Mouse (Mus musculus) adrenal gland, adult 2 months (tissue): ENCODE data around the gene Selplg. TPM values are rescaled to one million over a fixed set of nuclear protein-coding genes. Genes with fewer than 3 reads are reported as not detected.
"Not testable (repeated sequence)": the region's sequence is repeated elsewhere in the genome, so short reads cannot be mapped to it uniquely, and the experiment has no call there.

Experiments used
- DNase-seq: peaks from one replicate; pipeline ENCODE4 v3.0.0; 2021
- polyA plus RNA-seq: library from polyadenylated mRNA; depleted of rRNA; stranded (reverse); fragments of >200 nt; gene quantifications from 2 replicates; pipeline ENCODE4 v1.2.3, GENCODE M21; 2012
- total RNA-seq, 2 experiments: library from RNA; stranded (reverse); gene quantifications; 2 replicates each; pipeline ENCODE4 v1.2.3; 2021

The Selplg gene
- total and polyA plus RNA-seq, 3 experiments, result 5.1 to 16.3 (median 6.5) TPM

GRCm38 (mm10) chr5:113790453-113791196, 41.8 kb downstream of the Selplg start:
- peak; percentile 59 for DNase-seq

GRCm38 (mm10) chr5:113789075-113789788, 43.2 kb downstream of the Selplg start:
- no peak for DNase-seq

DNA sequence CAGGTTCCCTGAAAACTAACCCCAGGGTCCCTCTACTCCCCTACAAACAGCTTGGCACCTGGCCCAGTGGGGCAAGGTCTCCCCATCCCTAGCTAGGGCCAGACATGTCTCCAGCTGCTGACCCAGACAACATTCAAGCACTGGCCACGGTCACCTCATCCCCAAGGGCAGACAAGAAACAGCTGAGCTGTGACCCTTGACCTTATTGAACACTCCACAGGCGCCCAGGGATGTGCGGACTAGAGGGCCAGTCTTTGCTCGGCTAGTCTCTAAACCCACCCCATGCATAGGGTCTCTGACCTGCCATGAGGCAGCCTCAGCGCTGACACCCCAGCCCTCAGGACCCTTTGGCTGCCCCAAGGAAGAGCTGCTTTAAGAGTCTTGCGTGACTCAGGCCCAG, 43.8 kb downstream of the Selplg start:
- no peak for DNase-seq

DNA sequence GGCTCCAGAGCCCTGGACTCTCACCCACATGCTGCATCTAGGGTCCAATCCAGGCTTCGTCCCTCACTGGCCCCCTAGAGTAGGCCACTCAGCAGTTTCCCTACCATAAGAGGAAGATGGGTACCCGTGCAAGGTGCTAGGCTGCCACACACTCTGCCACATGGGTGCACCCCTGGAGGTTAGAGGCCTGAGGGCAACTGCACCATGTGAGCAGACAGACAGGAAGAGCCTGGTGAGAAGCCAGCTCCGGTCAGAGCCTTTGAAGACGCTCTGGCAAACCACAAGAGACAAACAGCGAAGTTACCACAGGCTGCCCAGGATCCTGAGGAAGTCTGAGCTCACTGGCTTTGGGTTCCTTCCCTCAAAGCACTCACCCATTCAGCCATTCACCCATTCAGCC, 45.5 kb downstream of the Selplg start:
- DNase-seq, result no peak

- not testable (repeated sequence) for DNase-seq
These were observed 48.3 kb downstream of the Selplg start for GRCm38 (mm10) chr5:113784104-113784503.

DNA sequence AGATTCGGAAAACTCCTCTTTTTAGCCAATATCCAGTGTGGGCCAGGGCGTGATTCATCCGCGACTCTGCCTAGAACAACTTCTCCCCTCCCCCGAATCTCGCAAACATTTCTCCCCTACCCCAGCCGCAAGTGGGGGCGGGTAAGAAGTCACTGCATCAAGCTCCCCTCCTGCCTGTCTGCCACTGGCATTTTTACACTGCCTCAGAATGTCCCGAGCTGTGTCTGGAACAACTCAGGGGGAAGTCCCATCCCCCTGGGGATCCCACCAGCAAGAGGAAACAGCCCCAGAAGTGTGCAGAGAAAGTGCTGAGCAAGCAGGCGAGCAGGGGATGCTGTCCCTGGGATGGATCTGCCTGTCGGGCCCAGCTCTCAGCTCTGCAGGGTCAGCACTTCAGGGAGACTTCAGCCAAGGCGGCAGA, 48.9 kb downstream of the Selplg start:
- peak; percentile 46 for DNase-seq

DNA sequence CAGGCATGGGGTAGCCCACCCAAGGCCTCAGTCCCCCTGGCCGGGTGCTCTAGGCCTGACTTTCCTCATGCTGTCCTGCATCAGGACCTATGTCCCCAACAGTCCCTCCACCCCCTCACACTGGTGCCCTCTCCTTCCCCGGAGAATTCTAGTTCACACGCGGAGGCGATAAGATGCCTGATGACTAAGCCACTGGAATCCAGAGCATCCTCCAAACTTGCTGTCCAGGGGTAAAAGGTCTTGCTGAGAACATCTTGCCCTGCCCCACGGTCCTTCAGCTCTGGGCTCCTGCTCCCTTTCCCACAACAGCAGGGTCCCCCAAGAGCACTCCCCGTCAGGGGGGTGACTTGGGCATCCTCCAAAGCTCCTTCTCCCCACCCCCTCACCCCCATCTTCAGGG, 49.8 kb downstream of the Selplg start:
- DNase-seq, result no peak

DNA sequence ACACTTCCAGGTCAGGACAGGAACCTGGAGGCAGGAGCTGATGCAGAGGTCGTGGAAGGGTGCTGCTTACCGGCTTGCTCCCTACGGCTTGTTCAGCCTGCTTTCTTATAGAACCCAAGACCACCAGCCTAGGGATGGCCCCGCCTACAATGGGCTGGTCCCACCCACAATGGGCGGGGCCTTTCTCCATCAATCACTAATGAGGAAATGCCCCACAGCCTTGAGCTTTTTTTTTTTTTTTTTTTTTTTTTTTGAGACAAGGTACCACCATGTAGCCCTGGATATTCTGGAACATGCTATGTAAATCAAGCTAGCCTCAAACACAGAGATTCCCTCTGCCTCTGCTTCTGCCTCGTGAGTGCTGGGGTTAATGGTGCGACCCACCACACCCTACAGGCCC, 50.6 kb downstream of the Selplg start:
- DNase-seq, result no peak

- no peak for DNase-seq
These were observed 51.2 kb downstream of the Selplg start for GRCm38 (mm10) chr5:113781254-113781653.

GRCm38 (mm10) chr5:113780763-113781162, 51.7 kb downstream of the Selplg start:
- DNase-seq, result no peak

DNA sequence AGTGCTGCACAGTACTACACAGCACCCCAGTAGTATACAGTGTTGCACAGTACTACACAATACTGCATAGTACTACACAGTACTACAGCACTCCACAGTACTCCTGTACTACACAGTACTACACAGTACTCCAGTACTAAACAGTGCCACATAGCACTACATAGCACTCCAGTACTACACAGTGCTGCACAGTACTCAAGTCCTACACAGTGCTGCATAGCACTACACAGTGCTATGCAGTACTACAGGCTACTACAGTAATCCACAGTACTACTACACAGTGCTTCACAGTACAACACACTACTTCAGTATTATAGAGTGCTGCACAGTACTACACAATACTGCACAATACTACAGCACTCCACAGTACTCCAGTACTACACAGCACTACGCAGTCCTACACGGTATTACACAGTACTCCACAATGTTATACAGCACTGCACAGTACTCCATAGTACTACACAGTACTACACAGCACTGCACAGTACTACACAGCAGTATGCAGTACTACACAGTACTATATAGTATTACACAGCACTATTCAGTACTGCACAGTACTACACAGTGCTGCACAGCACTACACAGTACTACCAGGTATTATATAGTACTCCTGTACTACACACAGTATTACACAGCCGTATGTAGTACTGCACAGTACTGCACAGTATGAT, 52.2 kb downstream of the Selplg start:
- no peak for DNase-seq

GRCm38 (mm10) chr5:113779569-113779968, 52.9 kb downstream of the Selplg start:
- DNase-seq, result peak; percentile 75

DNA sequence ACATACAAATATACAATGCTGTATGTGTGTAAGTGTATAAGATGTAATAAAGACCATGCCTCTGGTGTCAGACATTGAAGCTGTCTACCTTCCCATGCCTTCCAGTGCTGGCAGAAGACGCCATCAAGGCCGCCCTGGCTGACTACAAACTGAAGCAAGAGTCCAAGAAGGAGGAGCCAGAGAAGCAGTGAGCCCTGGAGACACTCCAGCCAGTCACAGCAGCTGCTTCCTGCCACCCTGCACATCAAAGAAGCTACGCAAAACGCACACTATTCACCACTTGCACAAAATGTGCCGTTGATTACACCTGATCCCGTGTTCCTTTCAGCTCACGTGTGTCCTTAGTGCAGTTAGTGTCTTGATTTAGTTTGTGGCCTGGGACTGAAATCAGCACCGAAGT, 54.7 kb downstream of the Selplg start:
- DNase-seq, result peak; percentile 77

GRCm38 (mm10) chr5:113776896-113777226, 55.6 kb downstream of the Selplg start:
- DNase-seq, result peak; percentile 38

DNA sequence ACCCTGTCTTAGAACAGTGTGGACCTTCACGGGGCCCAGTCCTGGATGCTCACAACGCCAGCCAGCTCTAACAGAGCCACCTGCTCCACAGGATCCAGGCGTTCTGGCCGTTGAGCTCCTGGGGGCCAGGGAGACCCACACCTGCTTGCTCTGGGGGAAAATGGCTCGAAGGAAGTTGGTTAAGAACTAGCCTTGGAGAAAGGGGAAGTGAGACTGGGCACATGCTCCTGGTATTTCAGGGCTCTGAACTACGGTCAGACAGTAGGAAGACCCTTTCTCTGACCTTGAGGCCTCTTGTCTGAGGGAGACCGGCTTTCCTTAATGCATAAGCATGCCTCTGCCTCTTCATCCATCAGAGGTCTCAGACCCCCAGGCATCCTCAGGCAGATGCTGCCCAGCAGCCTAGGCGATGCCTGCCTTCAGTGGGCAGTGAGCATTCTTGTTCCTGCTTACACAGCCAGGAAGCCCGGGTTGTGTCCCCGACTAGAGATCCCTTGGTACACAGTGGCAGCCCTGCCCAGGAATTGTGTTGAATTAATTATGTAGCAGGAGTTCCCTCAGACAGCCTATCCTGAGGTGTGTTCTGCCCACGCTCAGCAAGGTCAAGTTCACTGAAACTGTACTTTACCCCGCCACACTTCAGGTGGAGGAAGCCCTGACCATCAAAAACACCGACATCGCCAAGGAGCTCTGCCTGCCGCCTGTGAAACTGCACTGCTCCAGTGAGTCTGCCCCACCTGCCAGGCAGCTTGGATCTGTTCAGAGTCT, 56.1 kb downstream of the Selplg start:
- DNase-seq, result no peak

GRCm38 (mm10) chr5:113775585-113775984, 56.9 kb downstream of the Selplg start:
- DNase-seq, result peak; percentile 42

DNA sequence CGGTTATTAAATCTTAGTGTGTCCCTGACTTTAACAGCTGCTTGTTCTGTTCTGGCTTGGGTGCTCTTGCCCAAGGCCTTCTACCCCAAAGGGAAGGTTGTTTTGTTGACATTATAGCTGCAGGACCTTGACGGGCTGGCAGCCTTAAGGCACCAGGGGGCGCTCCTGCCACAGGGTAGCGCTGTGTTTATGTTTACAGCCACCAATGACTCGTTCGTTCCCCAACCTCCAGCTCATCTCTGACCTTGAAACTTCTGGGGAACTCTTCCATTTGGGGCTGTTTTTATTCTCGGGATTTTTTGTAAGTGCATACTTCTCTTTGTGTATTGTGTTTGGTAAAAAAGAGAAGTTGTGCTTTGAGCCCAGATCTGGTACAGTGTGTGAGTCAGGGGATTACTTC, 58.8 kb downstream of the Selplg start:
- DNase-seq, result peak; percentile 97

DNA sequence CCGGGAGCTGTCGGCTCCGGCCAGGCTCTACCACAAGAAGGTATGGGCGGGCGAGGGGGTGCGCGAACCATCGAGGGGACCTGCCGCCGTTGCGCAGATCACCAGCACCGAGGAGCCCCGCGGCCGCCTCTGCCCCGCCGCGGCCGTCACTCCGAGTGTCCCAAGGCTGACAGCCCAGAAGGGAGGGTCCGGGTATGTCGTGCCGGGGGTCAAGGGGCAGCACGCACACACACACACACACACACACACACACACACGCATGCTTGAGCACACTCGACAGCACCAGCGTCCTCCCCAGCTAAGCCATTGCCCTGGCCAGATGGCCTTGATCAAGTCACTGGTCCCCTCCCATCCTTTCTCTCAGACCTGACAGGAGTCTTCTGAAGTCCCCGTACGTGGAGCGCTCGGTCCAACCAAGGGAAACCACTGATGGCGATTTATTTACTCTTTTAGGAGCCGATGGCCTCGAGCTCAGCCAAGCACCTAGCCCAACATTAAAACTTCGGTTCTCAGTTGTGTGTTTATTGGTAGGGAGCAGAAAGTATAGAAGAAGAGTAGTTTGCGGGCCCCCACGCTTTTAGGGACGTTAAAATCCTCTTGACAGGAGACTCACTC, 59.4 kb downstream of the Selplg start:
- no peak for DNase-seq

- DNase-seq, result peak; percentile 97
These were observed 60.0 kb downstream of the Selplg start, which contains the start of the genes Sart3 and Iscu for GRCm38 (mm10) chr5:113772450-113772895. Sart3 (minus strand) TSS chr5:113772510. Iscu (plus strand) TSS chr5:113772748.

DNA sequence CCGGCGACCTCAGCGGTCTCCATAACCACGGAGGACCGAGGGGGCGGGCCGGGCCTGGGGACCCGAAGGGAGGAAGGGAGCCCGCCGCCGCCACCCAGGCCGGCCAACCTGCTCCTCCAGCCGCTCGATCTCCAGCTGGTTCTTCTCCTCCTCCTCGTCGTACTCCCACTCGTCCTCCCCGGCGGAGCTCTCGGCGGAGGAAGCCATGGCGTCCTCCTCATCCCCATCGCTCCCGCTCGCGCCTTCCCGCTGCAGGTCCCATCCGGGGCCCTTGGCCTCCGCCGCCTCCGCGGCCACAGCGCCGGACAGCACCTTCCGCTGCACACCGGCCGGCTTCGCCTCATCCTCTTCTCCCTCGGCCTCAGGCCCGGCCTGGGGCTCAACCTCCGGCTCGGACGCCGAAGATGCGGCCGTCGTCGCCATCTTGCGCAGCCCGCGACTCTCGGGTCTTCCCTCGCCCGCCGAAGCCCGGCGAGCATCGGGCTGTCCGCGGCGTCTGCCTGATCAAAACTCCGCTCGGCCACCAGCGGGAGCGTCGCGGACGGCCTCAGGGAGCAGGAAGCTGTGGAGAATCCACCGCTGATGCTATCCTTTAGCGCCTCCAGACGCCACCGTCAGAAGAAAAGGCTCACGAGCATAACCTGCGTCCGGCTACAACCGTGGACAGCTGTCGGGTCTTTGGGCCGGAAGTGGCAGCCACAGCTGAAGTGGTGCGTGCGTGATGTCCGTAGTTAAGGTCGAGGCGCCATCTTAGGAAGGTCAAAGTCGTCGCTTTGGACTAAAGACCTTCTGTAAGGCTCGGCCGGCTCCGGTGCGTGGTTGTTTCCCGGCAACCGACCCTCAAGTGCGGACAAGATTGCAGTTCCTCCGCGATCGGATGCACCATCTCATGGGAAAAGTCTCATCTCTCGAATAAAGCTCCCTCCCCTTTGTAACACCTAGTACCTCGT, 61.0 kb downstream of the Selplg start:
- DNase-seq, result peak; percentile 89
